Comparison of ENCODE assay signal across 8 mouse cellular contexts in genomic region chr5:33011132-33012106, GRCm38 (mm10). TPM values are rescaled to one million over a fixed set of nuclear protein-coding genes. Genes with fewer than 3 reads are reported as not detected.
A peak's percentile ranks its signal among the peaks of the same experiment; 100 is the strongest.
DNase-seq lines count a peak whose midpoint lies in the region; ATAC-seq lines count a peak whose summit lies in the region.

No protein-coding gene starts in this region.

- no peak overlapping the region for H3K9ac ChIP-seq in intestine, embryonic 14.5 days (ENCODE audit: low read length)
- H3K9ac ChIP-seq in intestine, embryonic 16.5 days (ENCODE audit: low read depth, low read length), result no peak overlapping the region
- no peak overlapping the region; the same call in 1 of the 2 replicates for H3K9ac ChIP-seq in hindbrain, embryonic 12.5 days
- H3K9ac ChIP-seq in midbrain, embryonic 15.5 days, result peak overlapping the region; percentile 19; the same call in 1 of the 2 replicates

- DNase-seq in intestine, embryonic 14.5 days (ENCODE audit: low spot score), result no peak
- peak; percentile 68 for DNase-seq in cerebellum, adult 8-10 months
- DNase-seq in thymus, postnatal 36 days, result no peak
- no peak for DNase-seq in thymus, postnatal 4 days
- no peak for DNase-seq in layer of hippocampus, adult 8-10 months (ENCODE audit: low spot score in 2 of 2)

- no peak overlapping the region for H3K27ac ChIP-seq in intestine, embryonic 14.5 days (ENCODE audit: low read depth)
- no peak overlapping the region for H3K27ac ChIP-seq in intestine, embryonic 16.5 days (ENCODE audit: low read length)
- peak overlapping the region; percentile 91 for H3K27ac ChIP-seq in hindbrain, embryonic 12.5 days
- H3K27ac ChIP-seq in midbrain, embryonic 15.5 days, result peak overlapping the region; percentile 85

- no peaks in the 10 kb centered on the region for H3K9me3 ChIP-seq in intestine, embryonic 14.5 days (ENCODE audit: control insufficient read depth, low read length)
- H3K9me3 ChIP-seq in intestine, embryonic 16.5 days (ENCODE audit: control insufficient read depth, low read length), result no peaks in the 10 kb centered on the region
- H3K9me3 ChIP-seq in hindbrain, embryonic 12.5 days (replicated peaks), result no peaks in the 10 kb centered on the region
- H3K9me3 ChIP-seq in midbrain, embryonic 15.5 days, result no peaks in the 10 kb centered on the region

- H3K27me3 ChIP-seq in intestine, embryonic 14.5 days (replicated peaks; ENCODE audit: control insufficient read depth, insufficient read depth, low read length), result no peaks in the 10 kb centered on the region
- no peaks in the 10 kb centered on the region for H3K27me3 ChIP-seq in intestine, embryonic 16.5 days (replicated peaks; ENCODE audit: control insufficient read depth, insufficient read depth, low read length)
- no peaks in the 10 kb centered on the region for H3K27me3 ChIP-seq in hindbrain, embryonic 12.5 days
- no peaks in the 10 kb centered on the region for H3K27me3 ChIP-seq in midbrain, embryonic 15.5 days (replicated peaks)

- WGBS in intestine, embryonic 14.5 days, result 38% methylated on average over 15 of the region's 15 CpGs
- 37% methylated on average over 15 of the region's 15 CpGs for WGBS in intestine, embryonic 16.5 days
- WGBS in hindbrain, embryonic 12.5 days, result 32% methylated on average over 15 of the region's 15 CpGs
- WGBS in midbrain, embryonic 15.5 days, result 26% methylated on average over 15 of the region's 15 CpGs

- H3K4me1 ChIP-seq in intestine, embryonic 14.5 days (replicated peaks; ENCODE audit: control insufficient read depth, insufficient read depth, low read length), result peaks cover 7% of the 10 kb centered on the region
- H3K4me1 ChIP-seq in intestine, embryonic 16.5 days (ENCODE audit: control insufficient read depth, insufficient read depth, low read length), result 0 out of 2 replicates have a peak, but pooled peaks cover 9% of the 10 kb centered on the region
- H3K4me1 ChIP-seq in hindbrain, embryonic 12.5 days, result peaks cover 25% of the 10 kb centered on the region
- H3K4me1 ChIP-seq in midbrain, embryonic 15.5 days, result peaks cover 32% of the 10 kb centered on the region

- H3K36me3 ChIP-seq in intestine, embryonic 14.5 days (ENCODE audit: control insufficient read depth, insufficient read depth, low read length), result no peaks in the 10 kb centered on the region
- H3K36me3 ChIP-seq in intestine, embryonic 16.5 days (ENCODE audit: control insufficient read depth, insufficient read depth, low read length), result no peaks in the 10 kb centered on the region
- no peaks in the 10 kb centered on the region for H3K36me3 ChIP-seq in hindbrain, embryonic 12.5 days
- no peaks in the 10 kb centered on the region for H3K36me3 ChIP-seq in midbrain, embryonic 15.5 days (replicated peaks)

- ATAC-seq in intestine, embryonic 14.5 days (replicated peaks; ENCODE audit: low FRiP score, low TSS enrichment, low read depth), result no peak
- ATAC-seq in intestine, embryonic 16.5 days, result no peak
- peak; percentile 84 for ATAC-seq in hindbrain, embryonic 12.5 days (ENCODE audit: low FRiP score)
- ATAC-seq in midbrain, embryonic 15.5 days (replicated peaks), result peak; percentile 69

- 0 out of 2 replicates have a peak overlapping the region, but pooled peaks have one; percentile 4 for H3K4me2 ChIP-seq in intestine, embryonic 14.5 days (ENCODE audit: low read length)
- H3K4me2 ChIP-seq in intestine, embryonic 16.5 days (ENCODE audit: low read depth, low read length), result no peak overlapping the region
- H3K4me2 ChIP-seq in hindbrain, embryonic 12.5 days (replicated peaks), result peak overlapping the region; percentile 34
- H3K4me2 ChIP-seq in midbrain, embryonic 15.5 days, result peak overlapping the region; percentile 33

- H3K4me3 ChIP-seq in intestine, embryonic 14.5 days (ENCODE audit: low read depth, low read length), result no peak overlapping the region
- no peak overlapping the region for H3K4me3 ChIP-seq in intestine, embryonic 16.5 days (ENCODE audit: low read length)
- H3K4me3 ChIP-seq in hindbrain, embryonic 12.5 days, result no peak overlapping the region
- H3K4me3 ChIP-seq in midbrain, embryonic 15.5 days, result no peak overlapping the region

RNA-seq across cellular contexts. Expression of gene Ywhah, which starts 7.2 kb away (rescaled TPM):
- 419 and 446 TPM in 2 replicates for polyA plus RNA-seq in intestine, embryonic 14.5 days (2014; fragmentation: Nextera tagmentation; extraction: Ambion mirVana)
- polyA plus RNA-seq in intestine, embryonic 16.5 days (2015; fragmentation: Nextera tagmentation; extraction: Ambion mirVana), result 408 and 430 TPM in 2 replicates
- polyA plus RNA-seq in hindbrain, embryonic 12.5 days (2016; fragmentation: Nextera tagmentation; extraction: Ambion mirVana), result 461 and 499 TPM in 2 replicates
- polyA plus RNA-seq in midbrain, embryonic 15.5 days (2015; fragmentation: Nextera tagmentation; extraction: Ambion mirVana), result 758 and 760 TPM in 2 replicates
- total RNA-seq in layer of hippocampus, adult 8-10 months (2022), result 1,000 to 10,000 TPM in 3 of 4 experiments, 100 to 1,000 TPM in 1; 959 to 1,113 (median 1,048) TPM

Comparison
In these comparisons a context has a peak if more than half of its experiments do, and no peak if none do; other contexts are left out.
1. ATAC-seq: peak in hindbrain, embryonic 12.5 days (single experiment) and midbrain, embryonic 15.5 days (single experiment); none in intestine, embryonic 14.5 days (single experiment) and intestine, embryonic 16.5 days (single experiment).
2. H3K27ac ChIP-seq: peak in hindbrain, embryonic 12.5 days (single experiment) and midbrain, embryonic 15.5 days (single experiment); none in intestine, embryonic 14.5 days (single experiment) and intestine, embryonic 16.5 days (single experiment).